Mouse (Mus musculus) neural tube, embryonic 14.5 days (tissue): ENCODE measurements around the gene D430019H16Rik. TPM values are rescaled to one million over a fixed set of nuclear protein-coding genes. Genes with fewer than 3 reads are reported as not detected.

Experiments used
- ATAC-seq: fragments of 200-750 bp; cut with Nextera tagmentation; 2 replicates; pipeline ENCODE4 v1.8.0; 2017; ENCODE audit warnings: low read depth, mild to moderate bottlenecking, moderate TSS enrichment, moderate library complexity
- H3K27ac ChIP-seq: fragments of 300-500 bp; sonication (generic); 2 replicates; pipeline ENCODE4 v1.5.1; 2014; ENCODE audit warnings: low read depth, mild to moderate bottlenecking, control low read depth, low read length, moderate library complexity, mixed read lengths
- H3K27me3 ChIP-seq: fragments of 300-500 bp; sonication (generic); 2 replicates; pipeline ENCODE4 v1.6.1; 2014; ENCODE audit warnings: low read length; ENCODE audit not compliant: control insufficient read depth, insufficient read depth
- H3K36me3 ChIP-seq: fragments of 300-500 bp; sonication (generic); 2 replicates; pipeline ENCODE4 v1.6.1; 2014; ENCODE audit warnings: low read length, mixed read lengths; ENCODE audit not compliant: control insufficient read depth, insufficient read depth
- H3K4me1 ChIP-seq: fragments of 300-500 bp; sonication (generic); 2 replicates; pipeline ENCODE4 v1.6.1; 2014; ENCODE audit warnings: low read length; ENCODE audit not compliant: control insufficient read depth, insufficient read depth
- H3K4me2 ChIP-seq: fragments of 300-500 bp; sonication (generic); 2 replicates; pipeline ENCODE4 v1.6.1; 2014; ENCODE audit warnings: mild to moderate bottlenecking, low read depth, low read length, control low read depth
- H3K4me3 ChIP-seq: fragments of 300-500 bp; sonication (generic); 2 replicates; pipeline ENCODE4 v1.5.1; 2014; ENCODE audit warnings: low read depth, low read length, control low read depth, mixed read lengths
- H3K9ac ChIP-seq: fragments of 300-500 bp; sonication (generic); replicated peaks from 2 replicates; pipeline ENCODE4 v1.6.1; 2014; ENCODE audit warnings: low read depth, mild to moderate bottlenecking, control low read depth, low read length, mixed read lengths
- H3K9me3 ChIP-seq: fragments of 300-500 bp; sonication (generic); 2 replicates; pipeline ENCODE4 v1.6.1; 2016; ENCODE audit warnings: low read length; ENCODE audit not compliant: control insufficient read depth
- WGBS: fragments of 180-500 bp; shearing (Covaris S2); extraction: QIAGEN DNeasy Blood & Tissue Kit; methylation state at CpG from one replicate; pipeline ENCODE4 v1.1.7; 2014; 5-methylcytosine and 5-hydroxymethylcytosine counted together
- polyA plus RNA-seq: library from polyadenylated mRNA; unstranded; fragments of >200 nt; fragmentation: Nextera tagmentation; extraction: Ambion mirVana; gene quantifications from 2 replicates; pipeline ENCODE4 v1.2.1, GENCODE M21; 2014

The D430019H16Rik gene
- polyA plus RNA-seq, 1 experiment from 2014 or later = 30.4 TPM

GRCm38 (mm10) chr12:105498842-105499241, 45.2 kb downstream of the D430019H16Rik start:
- Histone ChIP-seq H3K4me1 (no peaks in the 10 kb centered on the region), H3K36me3 (no peaks in the 10 kb centered on the region), H3K9me3 (no peaks in the 10 kb centered on the region), H3K4me2 (no peak overlapping the region), H3K27ac (no peak overlapping the region), H3K9ac (no peak overlapping the region), H3K4me3 (no peak overlapping the region), H3K27me3 (no peaks in the 10 kb centered on the region)
- no peak for ATAC-seq
- WGBS = 78% methylated on average over 4 of the region's 4 CpGs

- H3K36me3 ChIP-seq = no peaks in the 10 kb centered on the region
- no peaks in the 10 kb centered on the region for H3K27me3 ChIP-seq
- H3K27ac ChIP-seq = peak overlapping the region; percentile 22; the same call in 1 of the 2 replicates
- ATAC-seq = no peak
- no peaks in the 10 kb centered on the region for H3K9me3 ChIP-seq
- no peaks in the 10 kb centered on the region for H3K4me1 ChIP-seq
- H3K4me2 ChIP-seq = no peak overlapping the region
- WGBS = 62% methylated on average over 5 of the region's 5 CpGs
- no peak overlapping the region for H3K9ac ChIP-seq
- no peak overlapping the region for H3K4me3 ChIP-seq
Observed at GRCm38 (mm10) chr12:105500940-105501339, 47.3 kb downstream of the D430019H16Rik start.

DNA sequence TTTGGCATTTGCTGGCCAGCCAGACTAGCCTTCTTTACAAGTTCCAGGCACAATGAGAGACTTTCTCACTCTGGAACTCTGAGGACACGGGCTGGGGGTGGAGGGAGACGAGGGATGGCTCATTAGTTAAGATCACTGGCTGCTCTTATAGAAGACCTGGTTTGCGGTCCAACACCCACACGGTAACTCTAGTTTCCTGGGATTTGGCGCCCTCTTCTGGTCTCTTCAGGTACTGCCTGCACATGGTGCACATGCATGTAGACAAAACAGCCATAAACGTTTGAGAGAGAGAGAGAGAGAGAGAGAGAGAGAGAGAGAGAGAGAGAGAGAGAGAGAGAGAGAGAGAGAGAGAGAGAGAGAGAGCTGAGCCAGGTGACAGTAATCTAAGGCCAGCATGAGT, 51.1 kb downstream of the D430019H16Rik start:
- 69% methylated on average over 6 of the region's 6 CpGs for WGBS
- Histone ChIP-seq H3K27me3 (no peaks in the 10 kb centered on the region), H3K4me1 (peaks cover 4% of the 10 kb centered on the region; the same call in 1 of the 2 replicates), H3K36me3 (no peaks in the 10 kb centered on the region), H3K9me3 (no peaks in the 10 kb centered on the region), H3K9ac (no peak overlapping the region), H3K4me3 (no peak overlapping the region), H3K27ac (no peak overlapping the region), H3K4me2 (no peak overlapping the region)
- no peak for ATAC-seq

DNA sequence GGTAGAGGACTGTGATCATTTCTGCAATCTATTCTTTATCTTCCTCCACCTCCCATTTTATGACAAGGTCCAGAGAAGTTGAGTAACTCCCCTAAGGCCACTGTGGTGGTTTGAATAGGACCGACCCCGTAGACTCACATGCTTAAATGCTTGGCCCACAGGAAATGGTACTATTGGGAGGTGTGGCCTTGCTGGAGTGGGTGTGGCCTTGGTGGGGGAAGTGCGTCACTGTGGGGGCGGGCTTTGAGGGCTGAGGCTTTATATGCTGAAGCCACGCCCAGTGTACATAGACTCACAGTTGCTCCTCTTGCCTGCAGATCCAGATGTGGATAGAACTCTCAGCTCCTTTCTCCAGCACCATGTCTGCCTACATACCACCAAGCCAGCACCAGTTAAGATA, 57.5 kb downstream of the D430019H16Rik start:
- Histone ChIP-seq H3K9ac (no peak overlapping the region), H3K4me1 (peaks cover 4% of the 10 kb centered on the region; the same call in 1 of the 2 replicates), H3K9me3 (no peaks in the 10 kb centered on the region), H3K4me2 (no peak overlapping the region), H3K27ac (peak overlapping the region; percentile 22; the same call in 1 of the 2 replicates), H3K27me3 (no peaks in the 10 kb centered on the region), H3K36me3 (no peaks in the 10 kb centered on the region), H3K4me3 (no peak overlapping the region)
- ATAC-seq = no peak
- WGBS = 88% methylated on average over 5 of the region's 5 CpGs

DNA sequence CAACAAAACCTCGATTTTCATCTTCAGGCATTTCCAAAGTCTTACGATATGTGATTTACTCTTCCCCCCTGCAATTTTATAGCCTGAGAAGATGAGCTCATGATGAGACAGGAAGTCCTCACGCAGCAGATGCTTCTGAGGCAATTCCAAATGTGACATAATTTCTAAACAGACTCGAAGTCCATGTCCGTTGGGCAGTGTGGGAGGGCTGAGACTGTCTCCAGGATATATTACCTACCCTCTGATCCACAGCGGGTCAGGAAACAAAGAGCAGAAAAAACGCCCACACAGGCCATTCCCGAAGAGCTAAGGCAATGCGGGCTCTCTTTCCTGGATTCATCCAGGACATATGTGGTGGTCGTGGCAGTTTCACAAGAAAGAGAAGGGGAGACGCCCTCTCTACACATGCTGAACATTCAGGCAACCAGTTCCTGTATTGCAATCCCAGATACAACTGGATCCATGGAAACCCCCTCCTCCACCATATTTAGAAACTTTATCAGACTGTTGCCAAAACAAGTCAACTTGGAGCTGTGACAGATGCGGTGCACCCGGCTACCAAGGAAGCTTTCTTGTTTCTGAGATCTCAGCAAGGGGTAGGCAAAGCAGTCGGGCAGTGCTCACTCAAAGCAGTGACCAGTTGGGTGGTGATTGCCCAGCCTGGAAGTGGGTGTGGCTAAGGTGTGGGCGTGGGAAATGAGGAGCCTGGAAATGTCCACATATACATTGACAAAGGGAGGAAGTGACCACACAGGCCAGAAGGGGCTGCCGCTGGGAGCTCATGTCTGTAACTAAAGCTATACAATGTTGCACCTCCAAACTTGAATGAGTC, 58.2 kb downstream of the D430019H16Rik start:
- peak overlapping the region; percentile 22; the same call in 1 of the 2 replicates for H3K27ac ChIP-seq
- WGBS = 72% methylated on average over 16 of the region's 16 CpGs
- H3K36me3 ChIP-seq = no peaks in the 10 kb centered on the region

DNA sequence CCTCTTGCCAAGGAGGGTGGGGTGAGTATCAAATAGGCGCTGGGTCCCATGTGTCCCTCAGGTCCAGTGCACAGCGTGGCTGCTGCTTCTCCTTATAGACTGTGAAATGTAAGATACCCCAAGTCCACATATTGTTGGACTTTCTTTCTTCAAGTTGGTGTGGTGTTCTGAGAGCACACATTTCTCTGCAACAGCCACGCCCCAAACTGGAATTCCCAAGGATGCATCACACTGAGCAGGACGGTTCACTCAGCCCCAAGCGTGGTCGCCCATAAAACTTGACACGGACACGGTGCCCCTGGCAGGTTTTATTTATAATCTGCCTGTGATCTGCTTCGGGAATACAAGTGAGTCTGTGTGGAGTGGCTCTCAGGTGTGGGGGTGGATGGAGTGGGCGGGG, 60.5 kb downstream of the D430019H16Rik start:
- no peak overlapping the region for H3K4me2 ChIP-seq
- H3K4me1 ChIP-seq = no peaks in the 10 kb centered on the region
- no peaks in the 10 kb centered on the region for H3K36me3 ChIP-seq
- 75% methylated on average over 10 of the region's 10 CpGs for WGBS
- H3K9ac ChIP-seq = no peak overlapping the region
- no peak for ATAC-seq
- no peak overlapping the region for H3K4me3 ChIP-seq
- no peaks in the 10 kb centered on the region for H3K9me3 ChIP-seq
- no peaks in the 10 kb centered on the region for H3K27me3 ChIP-seq
- H3K27ac ChIP-seq = no peak overlapping the region

More for the DNA sequence above, 58.2 kb downstream of the D430019H16Rik start:
- Histone ChIP-seq H3K4me3 (no peak overlapping the region), H3K4me1 (peaks cover 4% of the 10 kb centered on the region; the same call in 1 of the 2 replicates), H3K4me2 (no peak overlapping the region), H3K9ac (no peak overlapping the region), H3K9me3 (no peaks in the 10 kb centered on the region), H3K27me3 (no peaks in the 10 kb centered on the region)
- no peak for ATAC-seq

DNA sequence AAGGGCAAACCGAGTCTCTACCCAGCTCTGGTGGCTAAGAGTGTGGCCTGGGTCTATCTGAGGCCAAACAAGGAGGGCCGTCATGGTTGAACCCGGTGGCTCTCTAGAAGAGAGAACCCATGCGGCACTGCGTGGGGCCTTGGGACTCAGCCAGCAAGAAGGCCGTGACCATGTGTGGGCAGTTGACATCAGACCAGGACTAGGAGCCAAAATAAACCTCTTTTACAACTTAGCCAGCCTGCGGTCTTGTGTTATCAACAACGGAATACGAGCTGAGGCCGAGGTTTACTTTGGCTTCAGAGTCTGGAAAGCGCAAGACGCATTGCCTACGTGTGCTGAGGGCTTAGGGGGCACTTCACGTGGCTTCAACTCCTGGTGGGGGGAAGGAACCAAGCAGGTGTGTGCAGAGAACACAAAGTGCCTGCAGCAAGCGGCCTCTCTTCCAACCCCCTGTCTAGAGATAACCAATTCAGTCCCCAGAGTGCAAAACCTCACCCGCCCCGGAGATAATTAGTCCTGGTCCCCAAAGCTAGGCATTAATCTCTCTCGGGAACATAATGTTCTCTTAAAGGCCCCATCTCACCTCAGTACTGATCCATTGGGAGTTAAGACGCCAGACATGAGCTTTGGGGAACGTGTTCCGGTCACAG, 63.5 kb downstream of the D430019H16Rik start:
- no peak overlapping the region for H3K4me3 ChIP-seq
- H3K9ac ChIP-seq = no peak overlapping the region
- ATAC-seq = no peak
- WGBS = 76% methylated on average over 21 of the region's 21 CpGs
- H3K9me3 ChIP-seq = no peaks in the 10 kb centered on the region
- H3K4me1 ChIP-seq = no peaks in the 10 kb centered on the region
- no peaks in the 10 kb centered on the region for H3K27me3 ChIP-seq
- H3K4me2 ChIP-seq = no peak overlapping the region
- no peak overlapping the region for H3K27ac ChIP-seq
- H3K36me3 ChIP-seq = no peaks in the 10 kb centered on the region

DNA sequence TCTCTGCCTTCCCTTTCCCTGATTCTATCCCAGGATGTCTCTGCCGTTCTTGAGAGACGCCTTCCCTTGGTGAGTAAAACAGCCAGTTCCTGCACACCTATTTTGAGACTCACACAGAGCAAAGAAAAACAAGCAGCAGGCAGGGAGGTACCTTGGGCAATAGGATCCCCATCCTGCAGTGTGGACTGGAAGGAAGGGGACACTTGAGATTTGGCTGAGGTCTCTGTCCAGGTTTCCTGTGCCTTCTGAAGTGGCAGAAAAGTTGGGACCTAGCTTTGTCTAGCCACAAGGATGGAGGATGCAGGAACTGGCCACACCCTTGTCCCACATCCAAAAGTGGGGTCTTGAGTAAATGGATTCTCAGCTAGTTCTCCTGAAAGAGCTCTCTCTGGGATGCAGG, 66.2 kb downstream of the D430019H16Rik start:
- H3K9ac ChIP-seq = no peak overlapping the region
- H3K36me3 ChIP-seq = no peaks in the 10 kb centered on the region
- no peak overlapping the region for H3K27ac ChIP-seq
- no peaks in the 10 kb centered on the region for H3K9me3 ChIP-seq
- H3K4me2 ChIP-seq = no peak overlapping the region
- no peak for ATAC-seq
- 79% methylated on average over 2 of the region's 2 CpGs for WGBS
- no peaks in the 10 kb centered on the region for H3K4me1 ChIP-seq
- H3K4me3 ChIP-seq = no peak overlapping the region
- no peaks in the 10 kb centered on the region for H3K27me3 ChIP-seq

DNA sequence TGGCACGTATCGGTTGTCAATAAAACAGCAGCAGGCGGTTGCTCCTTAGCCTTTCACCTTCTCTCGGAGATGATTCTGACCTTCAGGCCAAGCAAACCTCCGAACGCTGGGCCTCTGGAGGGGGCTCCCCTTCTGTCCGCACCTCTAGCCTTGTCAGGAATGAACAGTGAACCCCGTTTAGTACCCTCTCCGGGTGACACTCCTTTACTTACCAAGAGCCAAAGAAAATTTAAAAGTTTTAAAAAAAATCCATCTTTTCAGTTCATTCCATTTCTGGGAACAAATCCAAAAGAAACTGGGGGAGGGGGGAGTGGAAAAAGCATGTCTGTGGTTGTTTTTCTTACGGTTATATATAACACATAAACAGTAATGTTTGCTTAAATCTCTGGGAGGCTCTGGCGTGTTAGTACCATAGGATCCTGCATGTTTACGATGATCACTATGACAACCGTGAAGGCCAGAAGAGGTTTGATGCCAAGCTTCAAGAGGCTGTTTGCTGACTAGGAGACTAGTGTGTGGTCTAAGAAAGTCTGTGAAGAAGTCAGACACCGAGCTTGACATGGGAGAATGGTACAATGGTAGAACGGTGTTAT, 67.6 kb downstream of the D430019H16Rik start:
- 68% methylated on average over 15 of the region's 15 CpGs for WGBS
- Histone ChIP-seq H3K36me3 (no peaks in the 10 kb centered on the region), H3K4me2 (no peak overlapping the region), H3K4me3 (no peak overlapping the region), H3K27me3 (no peaks in the 10 kb centered on the region), H3K9me3 (no peaks in the 10 kb centered on the region), H3K27ac (no peak overlapping the region), H3K4me1 (no peaks in the 10 kb centered on the region), H3K9ac (no peak overlapping the region)
- ATAC-seq = no peak; the same call in 1 of the 2 replicates
